Mouse (Mus musculus): Measurements from ENCODE around the gene Catsper4. TPM values are rescaled to one million over a fixed set of nuclear protein-coding genes. Genes with fewer than 3 reads are reported as not detected.

The Catsper4 gene
- polyA plus RNA-seq, 1 experiment from 2014 or later, result 0.37 TPM

DNA sequence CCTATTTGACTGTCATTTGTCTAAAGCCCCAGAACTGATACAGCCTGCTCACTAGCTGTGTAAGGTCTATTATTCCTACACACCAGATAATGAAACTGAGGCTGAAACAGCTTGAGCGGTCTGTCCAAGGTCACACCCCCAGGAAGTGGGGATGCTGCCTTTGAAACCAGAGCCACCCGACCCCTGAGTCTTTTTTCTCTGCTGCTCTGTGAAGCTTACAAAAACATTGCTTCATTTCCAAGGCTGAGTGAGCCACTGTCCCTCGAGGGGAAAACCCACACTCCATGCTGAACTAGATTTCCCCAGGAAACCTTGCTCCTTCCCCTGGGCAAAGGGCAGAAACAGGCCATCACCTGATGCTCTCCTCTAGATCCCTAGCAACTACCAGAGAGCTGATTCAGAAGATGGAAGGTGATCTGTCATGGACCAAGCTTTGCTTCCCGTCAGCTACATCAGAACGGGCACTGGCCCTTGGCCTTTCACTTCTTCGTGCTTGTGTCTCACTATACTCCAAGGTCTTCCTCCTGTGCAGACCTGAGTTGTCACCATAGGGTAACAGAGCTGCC lies 20.6 kb downstream of the Catsper4 start:
- Histone ChIP-seq H3K27ac (ENCODE audit: low read depth, low read length) (peak overlapping the region; percentile 69), H3K4me1 (ENCODE audit: control insufficient read depth, insufficient read depth, low read length) (peaks cover 5% of the 10 kb centered on the region), H3K27me3 (ENCODE audit: control insufficient read depth, insufficient read depth, low read length) (no peaks in the 10 kb centered on the region), H3K4me2 (replicated peaks; ENCODE audit: low read depth, low read length) (no peak overlapping the region), H3K4me3 (ENCODE audit: low read length) (no peak overlapping the region), H3K9ac (ENCODE audit: low read depth, low read length) (no peak overlapping the region), H3K36me3 (ENCODE audit: control insufficient read depth, insufficient read depth, low read length) (no peaks in the 10 kb centered on the region), H3K9me3 (ENCODE audit: control insufficient read depth, low read length) (no peaks in the 10 kb centered on the region)
- 14% methylated on average over 6 of the region's 6 CpGs for WGBS
- ATAC-seq (ENCODE audit: low FRiP score, low TSS enrichment), result peak; percentile 44; the same call in 1 of the 2 replicates

DNA sequence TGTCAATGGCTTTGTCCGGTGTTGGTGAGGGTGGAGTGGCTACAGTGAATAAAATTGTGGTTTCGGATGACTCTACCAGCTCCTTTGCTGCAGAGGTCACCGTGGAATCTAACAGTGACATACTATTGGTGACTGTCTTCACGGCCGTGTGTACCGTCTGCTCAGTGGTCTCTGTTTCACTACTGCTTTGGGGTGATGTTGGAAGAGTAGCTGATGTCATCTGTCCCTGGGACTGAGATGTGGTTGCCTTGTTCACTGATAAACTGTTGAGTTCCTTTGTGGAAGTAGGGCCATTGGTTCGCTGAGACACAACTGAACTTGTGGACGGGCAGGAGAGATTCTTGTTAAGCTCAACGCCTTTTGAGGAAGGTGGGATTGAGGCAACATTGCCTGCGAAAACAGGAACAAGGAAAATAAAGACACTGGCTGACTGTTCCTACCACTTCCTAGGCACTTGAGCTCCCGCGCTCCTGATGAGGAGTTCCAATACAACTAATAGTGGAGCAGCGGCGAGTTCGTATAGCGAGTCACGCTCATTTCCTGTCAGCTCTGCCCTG lies 23.8 kb downstream of the Catsper4 start:
- H3K9ac ChIP-seq (ENCODE audit: low read depth, low read length), result no peak overlapping the region
- no peaks in the 10 kb centered on the region for H3K27me3 ChIP-seq (ENCODE audit: control insufficient read depth, insufficient read depth, low read length)
- H3K36me3 ChIP-seq (ENCODE audit: control insufficient read depth, insufficient read depth, low read length), result no peaks in the 10 kb centered on the region
- ATAC-seq (ENCODE audit: low FRiP score, low TSS enrichment), result no peak
- no peak overlapping the region for H3K4me2 ChIP-seq (replicated peaks; ENCODE audit: low read depth, low read length)
- no peaks in the 10 kb centered on the region for H3K9me3 ChIP-seq (ENCODE audit: control insufficient read depth, low read length)
- 64% methylated on average over 17 of the region's 17 CpGs for WGBS
- H3K4me1 ChIP-seq (ENCODE audit: control insufficient read depth, insufficient read depth, low read length), result peaks cover 5% of the 10 kb centered on the region
- no peak overlapping the region for H3K27ac ChIP-seq (ENCODE audit: low read depth, low read length)
- H3K4me3 ChIP-seq (ENCODE audit: low read length), result no peak overlapping the region

DNA sequence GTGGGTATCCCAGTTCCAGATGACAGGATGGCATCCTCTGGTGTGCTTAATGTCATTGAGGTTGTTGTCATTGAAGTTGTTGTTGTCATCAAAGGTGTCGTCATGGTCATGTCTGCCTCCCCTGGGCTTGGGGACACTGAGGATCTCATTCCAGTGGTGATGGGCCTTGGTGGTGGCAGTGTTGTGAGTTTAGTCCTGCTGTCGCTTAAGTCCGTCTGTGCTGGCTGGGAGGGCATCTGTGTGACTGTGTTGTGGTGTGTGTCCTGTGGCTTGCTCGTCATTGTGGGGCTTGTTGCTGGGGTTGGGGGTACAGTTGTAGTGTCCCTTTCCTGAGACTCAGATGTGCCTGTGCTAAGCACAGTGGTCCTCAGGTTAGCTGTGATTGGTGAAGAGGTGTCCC lies 24.3 kb downstream of the Catsper4 start, which contains the start of gene Gm7534:
Gene Gm7534, minus strand, starts transcription at position 101 of the 400 bp plus-strand sequence.
- Histone ChIP-seq H3K4me2 (replicated peaks; ENCODE audit: low read depth, low read length) (no peak within 1 kb of the TSS), H3K27ac (ENCODE audit: low read depth, low read length) (no peak within 1 kb of the TSS), H3K9me3 (ENCODE audit: control insufficient read depth, low read length) (no peaks in the 10 kb centered on the region), H3K4me1 (ENCODE audit: control insufficient read depth, insufficient read depth, low read length) (peaks cover 5% of the 10 kb centered on the region), H3K9ac (ENCODE audit: low read depth, low read length) (no peak within 1 kb of the TSS), H3K36me3 (ENCODE audit: control insufficient read depth, insufficient read depth, low read length) (no peaks in the 10 kb centered on the region), H3K27me3 (ENCODE audit: control insufficient read depth, insufficient read depth, low read length) (no peaks in the 10 kb centered on the region), H3K4me3 (ENCODE audit: low read length) (no peak within 1 kb of the TSS)
- WGBS, result 92% methylated on average over 4 of the region's 4 CpGs
- no peak for ATAC-seq (ENCODE audit: low FRiP score, low TSS enrichment)

DNA sequence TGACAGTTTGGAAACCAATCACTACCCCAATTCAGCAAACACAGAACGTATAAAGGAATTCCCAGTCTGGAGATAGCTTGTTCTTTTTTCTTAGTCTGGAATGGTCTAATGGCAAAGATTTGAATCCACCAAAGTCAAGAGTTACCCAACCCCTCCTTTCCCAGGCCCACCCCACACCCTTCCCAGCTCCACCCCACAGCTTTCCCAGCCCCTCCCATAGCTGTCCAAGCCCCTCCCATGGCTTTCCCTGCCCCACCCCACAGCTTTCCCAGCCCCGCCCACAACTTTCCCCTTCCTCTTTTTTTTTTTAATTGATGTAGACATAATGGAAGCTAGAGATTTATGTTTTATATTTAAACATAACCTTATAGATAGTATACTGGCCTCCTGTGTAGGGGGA lies 27.8 kb downstream of the Catsper4 start:
- no peaks in the 10 kb centered on the region for H3K9me3 ChIP-seq (ENCODE audit: control insufficient read depth, low read length)
- no peak for ATAC-seq (ENCODE audit: low FRiP score, low TSS enrichment)
- no peak overlapping the region for H3K27ac ChIP-seq (ENCODE audit: low read depth, low read length)
- H3K27me3 ChIP-seq (ENCODE audit: control insufficient read depth, insufficient read depth, low read length), result no peaks in the 10 kb centered on the region
- 77% methylated on average over 2 of the region's 2 CpGs for whole genome bisulfite sequencing
- H3K9ac ChIP-seq (ENCODE audit: low read depth, low read length), result no peak overlapping the region
- no peak overlapping the region for H3K4me2 ChIP-seq (replicated peaks; ENCODE audit: low read depth, low read length)
- no peaks in the 10 kb centered on the region for H3K4me1 ChIP-seq (ENCODE audit: control insufficient read depth, insufficient read depth, low read length)
- no peak overlapping the region for H3K4me3 ChIP-seq (ENCODE audit: low read length)
- H3K36me3 ChIP-seq (ENCODE audit: control insufficient read depth, insufficient read depth, low read length), result no peaks in the 10 kb centered on the region

DNA sequence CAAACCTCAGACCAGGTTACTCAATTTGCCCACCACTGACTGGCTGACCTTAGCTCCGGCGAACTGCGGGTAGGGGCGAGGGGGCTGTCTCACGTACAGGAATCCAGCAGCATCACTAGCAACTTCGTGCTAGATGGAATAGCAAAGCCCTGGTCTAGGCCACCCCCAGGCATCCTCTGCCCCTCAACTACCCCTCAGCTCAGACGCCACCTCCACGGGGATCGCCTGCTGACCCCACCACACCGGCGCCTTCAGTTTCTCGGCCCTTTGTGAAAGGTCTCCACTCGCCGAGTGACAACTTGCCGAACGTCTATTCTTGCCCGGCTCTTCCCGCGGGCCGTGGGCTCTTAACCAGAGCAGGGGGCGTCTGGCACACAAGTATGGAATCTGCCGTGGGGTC lies 40.9 kb downstream of the Catsper4 start:
- peaks cover 4% of the 10 kb centered on the region; the same call in 1 of the 2 replicates for H3K4me1 ChIP-seq (ENCODE audit: control insufficient read depth, insufficient read depth, low read length)
- H3K4me2 ChIP-seq (replicated peaks; ENCODE audit: low read depth, low read length), result peak overlapping the region; percentile 89
- 1% methylated on average over 22 of the region's 22 CpGs for WGBS
- peak overlapping the region; percentile 67; the same call in 1 of the 2 replicates for H3K27ac ChIP-seq (ENCODE audit: low read depth, low read length)
- peak overlapping the region; percentile 81 for H3K9ac ChIP-seq (ENCODE audit: low read depth, low read length)
- H3K9me3 ChIP-seq (ENCODE audit: control insufficient read depth, low read length), result no peaks in the 10 kb centered on the region
- H3K4me3 ChIP-seq (ENCODE audit: low read length), result peak overlapping the region; percentile 77
- ATAC-seq (ENCODE audit: low FRiP score, low TSS enrichment), result no peak
- no peaks in the 10 kb centered on the region for H3K27me3 ChIP-seq (ENCODE audit: control insufficient read depth, insufficient read depth, low read length)
- no peaks in the 10 kb centered on the region for H3K36me3 ChIP-seq (ENCODE audit: control insufficient read depth, insufficient read depth, low read length)

DNA sequence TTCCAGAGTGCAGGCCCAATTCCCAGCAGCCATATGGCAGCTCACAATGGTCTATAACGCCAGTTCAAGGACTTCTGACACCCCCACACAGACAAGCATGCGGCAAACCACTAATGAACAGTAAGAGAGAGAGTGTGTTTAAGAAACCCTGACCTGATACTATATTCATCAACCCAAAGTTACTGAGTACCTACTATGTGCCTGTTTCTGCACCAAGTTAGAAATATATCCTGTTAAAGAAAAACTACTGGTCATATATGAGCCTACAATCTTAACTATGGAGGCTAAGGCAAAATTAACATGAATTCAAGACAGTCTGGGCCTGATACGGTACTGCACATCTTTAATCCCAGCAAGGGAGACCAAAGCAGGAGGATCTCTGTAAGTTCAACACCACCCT lies 41.6 kb downstream of the Catsper4 start:
- no peaks in the 10 kb centered on the region for H3K36me3 ChIP-seq (ENCODE audit: control insufficient read depth, insufficient read depth, low read length)
- H3K4me3 ChIP-seq (ENCODE audit: low read length), result peak overlapping the region; percentile 77
- peaks cover 4% of the 10 kb centered on the region; the same call in 1 of the 2 replicates for H3K4me1 ChIP-seq (ENCODE audit: control insufficient read depth, insufficient read depth, low read length)
- no peak overlapping the region for H3K27ac ChIP-seq (ENCODE audit: low read depth, low read length)
- no peak for ATAC-seq (ENCODE audit: low FRiP score, low TSS enrichment)
- H3K9me3 ChIP-seq (ENCODE audit: control insufficient read depth, low read length), result no peaks in the 10 kb centered on the region
- peak overlapping the region; percentile 89 for H3K4me2 ChIP-seq (replicated peaks; ENCODE audit: low read depth, low read length)
- 59% methylated on average over 3 of the region's 3 CpGs for WGBS
- H3K27me3 ChIP-seq (ENCODE audit: control insufficient read depth, insufficient read depth, low read length), result no peaks in the 10 kb centered on the region
- H3K9ac ChIP-seq (ENCODE audit: low read depth, low read length), result peak overlapping the region; percentile 81; the same call in 1 of the 2 replicates

DNA sequence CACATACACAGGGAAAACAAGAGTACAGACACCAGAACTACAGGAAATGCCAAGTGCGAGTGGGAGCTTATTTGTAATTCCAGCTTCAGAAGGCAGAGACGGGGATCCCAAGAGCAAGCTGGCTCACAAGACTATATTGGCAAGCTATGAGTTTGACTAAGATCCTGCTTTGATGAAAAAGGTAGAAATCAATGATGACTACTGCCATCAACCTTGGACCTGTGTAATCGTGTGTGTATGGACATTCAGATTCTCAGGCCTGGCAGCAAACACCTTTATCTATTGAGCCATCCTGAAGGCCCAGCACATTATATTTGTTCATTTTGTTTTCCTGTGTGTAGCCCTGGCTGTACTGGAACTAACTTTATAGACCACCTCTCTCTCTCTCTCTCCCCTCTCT lies 43.5 kb downstream of the Catsper4 start:
- no peak overlapping the region for H3K27ac ChIP-seq (ENCODE audit: low read depth, low read length)
- no peak overlapping the region for H3K4me3 ChIP-seq (ENCODE audit: low read length)
- H3K4me1 ChIP-seq (ENCODE audit: control insufficient read depth, insufficient read depth, low read length), result peaks cover 4% of the 10 kb centered on the region; the same call in 1 of the 2 replicates
- WGBS, result 84% methylated on average over 3 of the region's 3 CpGs
- no peaks in the 10 kb centered on the region for H3K9me3 ChIP-seq (ENCODE audit: control insufficient read depth, low read length)
- H3K36me3 ChIP-seq (ENCODE audit: control insufficient read depth, insufficient read depth, low read length), result no peaks in the 10 kb centered on the region
- no peak for ATAC-seq (ENCODE audit: low FRiP score, low TSS enrichment)
- H3K27me3 ChIP-seq (ENCODE audit: control insufficient read depth, insufficient read depth, low read length), result no peaks in the 10 kb centered on the region
- no peak overlapping the region for H3K9ac ChIP-seq (ENCODE audit: low read depth, low read length)
- no peak overlapping the region for H3K4me2 ChIP-seq (replicated peaks; ENCODE audit: low read depth, low read length)

DNA sequence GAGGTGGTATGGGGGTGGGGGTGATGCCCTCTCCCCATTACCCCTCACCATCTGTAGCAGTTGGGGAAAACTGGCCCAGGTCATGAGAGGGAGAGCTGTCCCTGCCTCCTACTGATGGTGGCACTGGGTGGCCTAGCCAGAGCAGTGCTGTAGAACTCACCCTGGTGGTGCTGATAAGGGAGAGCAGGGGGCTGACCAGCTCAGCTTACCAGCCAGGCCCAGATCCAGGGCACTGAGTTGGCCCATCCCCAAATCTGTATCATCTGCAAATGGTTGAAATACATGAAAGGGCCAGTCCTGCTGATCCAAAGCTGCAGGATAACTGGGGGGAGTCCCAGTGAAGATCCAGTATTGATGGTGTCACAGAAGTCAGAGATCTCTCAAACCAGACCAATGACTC lies 45.4 kb downstream of the Catsper4 start:
- Histone ChIP-seq H3K4me2 (replicated peaks; ENCODE audit: low read depth, low read length) (no peak overlapping the region), H3K36me3 (ENCODE audit: control insufficient read depth, insufficient read depth, low read length) (no peaks in the 10 kb centered on the region), H3K27me3 (ENCODE audit: control insufficient read depth, insufficient read depth, low read length) (no peaks in the 10 kb centered on the region), H3K4me1 (ENCODE audit: control insufficient read depth, insufficient read depth, low read length) (peaks cover 4% of the 10 kb centered on the region; the same call in 1 of the 2 replicates), H3K9ac (ENCODE audit: low read depth, low read length) (no peak overlapping the region), H3K4me3 (ENCODE audit: low read length) (no peak overlapping the region), H3K27ac (ENCODE audit: low read depth, low read length) (no peak overlapping the region), H3K9me3 (ENCODE audit: control insufficient read depth, low read length) (no peaks in the 10 kb centered on the region)
- no peak for ATAC-seq (ENCODE audit: low FRiP score, low TSS enrichment)

DNA sequence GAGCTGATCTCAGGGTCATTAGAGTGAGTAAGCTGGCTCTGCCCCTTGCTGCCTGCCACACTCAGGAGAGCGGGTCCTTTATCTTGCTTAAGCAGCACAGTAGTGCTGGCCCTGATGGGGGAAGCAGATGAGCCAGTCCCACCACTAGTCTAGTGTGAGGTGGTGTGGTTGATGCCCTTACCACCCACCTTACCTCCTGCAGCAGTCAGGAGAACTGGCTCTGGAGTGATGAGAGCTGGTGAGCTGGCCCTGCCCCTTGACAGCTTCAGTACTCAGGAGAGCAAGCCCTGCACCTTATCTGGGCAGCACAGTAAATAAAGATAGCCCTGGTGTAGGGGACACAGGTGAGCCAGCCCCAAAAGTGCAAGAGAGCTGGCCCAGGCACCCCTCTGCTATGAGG lies 46.1 kb downstream of the Catsper4 start:
- no peaks in the 10 kb centered on the region for H3K27me3 ChIP-seq (ENCODE audit: control insufficient read depth, insufficient read depth, low read length)
- H3K4me1 ChIP-seq (ENCODE audit: control insufficient read depth, insufficient read depth, low read length), result peaks cover 4% of the 10 kb centered on the region; the same call in 1 of the 2 replicates
- H3K27ac ChIP-seq (ENCODE audit: low read depth, low read length), result no peak overlapping the region
- H3K9me3 ChIP-seq (ENCODE audit: control insufficient read depth, low read length), result no peaks in the 10 kb centered on the region
- no peak overlapping the region for H3K4me3 ChIP-seq (ENCODE audit: low read length)
- H3K4me2 ChIP-seq (replicated peaks; ENCODE audit: low read depth, low read length), result no peak overlapping the region
- no peaks in the 10 kb centered on the region for H3K36me3 ChIP-seq (ENCODE audit: control insufficient read depth, insufficient read depth, low read length)
- WGBS, result 88% methylated on average over 1 of the region's 1 CpGs
- H3K9ac ChIP-seq (ENCODE audit: low read depth, low read length), result no peak overlapping the region
- ATAC-seq (ENCODE audit: low FRiP score, low TSS enrichment), result no peak

Measured in kidney, embryonic 14.5 days (tissue).